Mouse (Mus musculus): ENCODE measurements around the gene Ehbp1l1. TPM values are rescaled to one million over a fixed set of nuclear protein-coding genes. Genes with fewer than 3 reads are reported as not detected.
A peak's percentile ranks its signal among the peaks of the same experiment; 100 is the strongest.

Ehbp1l1 gene
- polyA plus RNA-seq, 1 experiment from 2014 or later = 21.2 TPM

GRCm38 (mm10) chr19:5715793-5716688, 10.1 kb downstream of the Ehbp1l1 start:
- ATAC-seq (ENCODE audit: low FRiP score, low read depth) = 0 out of 2 replicates have a peak, but pooled peaks have one; percentile 18
- H3K9ac ChIP-seq = no peak overlapping the region
- H3K27ac ChIP-seq = no peak overlapping the region
- 0 out of 2 replicates have a peak, but pooled peaks cover 4% of the 10 kb centered on the region for H3K27me3 ChIP-seq
- no peaks in the 10 kb centered on the region for H3K9me3 ChIP-seq
- peak overlapping the region; percentile 31 for H3K4me2 ChIP-seq (replicated peaks)
- peaks cover 33% of the 10 kb centered on the region for H3K4me1 ChIP-seq
- peaks cover 69% of the 10 kb centered on the region for H3K36me3 ChIP-seq
- H3K4me3 ChIP-seq = no peak overlapping the region
- 24% methylated on average over 43 of the region's 43 CpGs for WGBS

GRCm38 (mm10) chr19:5713730-5714129, 12.4 kb downstream of the Ehbp1l1 start:
- peaks cover 33% of the 10 kb centered on the region for H3K4me1 ChIP-seq
- peak overlapping the region; percentile 61; the same call in 1 of the 2 replicates for H3K27ac ChIP-seq
- peaks cover 68% of the 10 kb centered on the region for H3K36me3 ChIP-seq
- H3K9me3 ChIP-seq = no peaks in the 10 kb centered on the region
- H3K4me2 ChIP-seq (replicated peaks) = peak overlapping the region; percentile 30
- H3K27me3 ChIP-seq = 0 out of 2 replicates have a peak, but pooled peaks cover 4% of the 10 kb centered on the region
- H3K9ac ChIP-seq = 0 out of 2 replicates have a peak overlapping the region, but pooled peaks have one; percentile 31
- H3K4me3 ChIP-seq = no peak overlapping the region
- peak; percentile 71 for ATAC-seq (ENCODE audit: low FRiP score, low read depth)
- WGBS = 5% methylated on average over 2 of the region's 2 CpGs

GRCm38 (mm10) chr19:5713255-5713654, 12.9 kb downstream of the Ehbp1l1 start:
- Histone ChIP-seq H3K9ac (0 out of 2 replicates have a peak overlapping the region, but pooled peaks have one; percentile 4), H3K9me3 (no peaks in the 10 kb centered on the region), H3K27ac (peak overlapping the region; percentile 44; the same call in 1 of the 2 replicates), H3K4me1 (peaks cover 33% of the 10 kb centered on the region), H3K27me3 (0 out of 2 replicates have a peak, but pooled peaks cover 4% of the 10 kb centered on the region), H3K4me2 (replicated peaks) (peak overlapping the region; percentile 30), H3K4me3 (no peak overlapping the region), H3K36me3 (peaks cover 68% of the 10 kb centered on the region)
- ATAC-seq (ENCODE audit: low FRiP score, low read depth) = peak; percentile 7
- 67% methylated on average over 5 of the region's 5 CpGs for WGBS

- Histone ChIP-seq H3K9me3 (no peaks in the 10 kb centered on the region), H3K4me3 (no peak overlapping the region), H3K4me1 (peaks cover 29% of the 10 kb centered on the region), H3K36me3 (peaks cover 71% of the 10 kb centered on the region), H3K27me3 (0 out of 2 replicates have a peak, but pooled peaks cover 3% of the 10 kb centered on the region), H3K4me2 (replicated peaks) (no peak overlapping the region), H3K27ac (no peak overlapping the region), H3K9ac (no peak overlapping the region)
- 92% methylated on average over 14 of the region's 14 CpGs for WGBS
- no peak for ATAC-seq (ENCODE audit: low FRiP score, low read depth)
Observed at GRCm38 (mm10) chr19:5711907-5712460, 14.1 kb downstream of the Ehbp1l1 start.

- Histone ChIP-seq H3K9ac (0 out of 2 replicates have a peak overlapping the region, but pooled peaks have one; percentile 15), H3K27ac (no peak overlapping the region), H3K9me3 (no peaks in the 10 kb centered on the region), H3K4me3 (no peak overlapping the region), H3K4me1 (peaks cover 23% of the 10 kb centered on the region), H3K36me3 (peaks cover 75% of the 10 kb centered on the region), H3K4me2 (replicated peaks) (no peak overlapping the region), H3K27me3 (no peaks in the 10 kb centered on the region)
- 29% methylated on average over 3 of the region's 3 CpGs for WGBS
- ATAC-seq (ENCODE audit: low FRiP score, low read depth) = no peak
Observed at GRCm38 (mm10) chr19:5711218-5711617, 14.9 kb downstream of the Ehbp1l1 start.

GRCm38 (mm10) chr19:5710581-5710980, 15.5 kb downstream of the Ehbp1l1 start:
- 83% methylated on average over 8 of the region's 8 CpGs for WGBS
- H3K9ac ChIP-seq = no peak overlapping the region
- no peak for ATAC-seq (ENCODE audit: low FRiP score, low read depth)
- no peaks in the 10 kb centered on the region for H3K9me3 ChIP-seq
- no peak overlapping the region for H3K4me3 ChIP-seq
- no peak overlapping the region for H3K27ac ChIP-seq
- H3K4me1 ChIP-seq = peaks cover 20% of the 10 kb centered on the region
- no peaks in the 10 kb centered on the region for H3K27me3 ChIP-seq
- no peak overlapping the region for H3K4me2 ChIP-seq (replicated peaks)
- peaks cover 72% of the 10 kb centered on the region for H3K36me3 ChIP-seq

GRCm38 (mm10) chr19:5710068-5710467, 16.0 kb downstream of the Ehbp1l1 start:
- peaks cover 24% of the 10 kb centered on the region for H3K4me1 ChIP-seq
- no peak overlapping the region for H3K9ac ChIP-seq
- no peak for ATAC-seq (ENCODE audit: low FRiP score, low read depth)
- WGBS = 93% methylated on average over 6 of the region's 6 CpGs
- H3K9me3 ChIP-seq = no peaks in the 10 kb centered on the region
- peaks cover 68% of the 10 kb centered on the region for H3K36me3 ChIP-seq
- no peak overlapping the region for H3K4me3 ChIP-seq
- no peak overlapping the region for H3K4me2 ChIP-seq (replicated peaks)
- H3K27ac ChIP-seq = no peak overlapping the region
- no peaks in the 10 kb centered on the region for H3K27me3 ChIP-seq

- peak; percentile 69; the same call in 1 of the 2 replicates for ATAC-seq (ENCODE audit: low FRiP score, low read depth)
- H3K9me3 ChIP-seq = no peaks in the 10 kb centered on the region
- peak overlapping the region; percentile 58; the same call in 1 of the 2 replicates for H3K27ac ChIP-seq
- H3K4me3 ChIP-seq = no peak overlapping the region
- H3K27me3 ChIP-seq = no peaks in the 10 kb centered on the region
- no peak overlapping the region for H3K4me2 ChIP-seq (replicated peaks)
- H3K9ac ChIP-seq = peak overlapping the region; percentile 0
- peaks cover 72% of the 10 kb centered on the region for H3K36me3 ChIP-seq
- WGBS = 42% methylated on average over 10 of the region's 10 CpGs
- H3K4me1 ChIP-seq = peaks cover 12% of the 10 kb centered on the region
Observed at GRCm38 (mm10) chr19:5704801-5705571, 21.1 kb downstream of the Ehbp1l1 start.

GRCm38 (mm10) chr19:5704163-5704800, 21.8 kb downstream of the Ehbp1l1 start, which contains the start of gene Kcnk7:
Gene Kcnk7, plus strand, starts transcription at chr19:5704367.
- H3K9ac ChIP-seq = peak within 1 kb of the TSS; percentile 0; the same call in 1 of the 2 replicates
- H3K27ac ChIP-seq = peak within 1 kb of the TSS; percentile 58; the same call in 1 of the 2 replicates
- no peak within 1 kb of the TSS for H3K4me3 ChIP-seq
- no peak within 1 kb of the TSS for H3K4me2 ChIP-seq (replicated peaks)
- H3K4me1 ChIP-seq = peaks cover 12% of the 10 kb centered on the region
- 0 out of 2 replicates have a peak, but pooled peaks have one; percentile 11 for ATAC-seq (ENCODE audit: low FRiP score, low read depth)
- H3K36me3 ChIP-seq = peaks cover 73% of the 10 kb centered on the region
- 73% methylated on average over 17 of the region's 17 CpGs for WGBS
- no peaks in the 10 kb centered on the region for H3K9me3 ChIP-seq
- no peaks in the 10 kb centered on the region for H3K27me3 ChIP-seq

- no peak overlapping the region for H3K27ac ChIP-seq
- H3K27me3 ChIP-seq = no peaks in the 10 kb centered on the region
- H3K9me3 ChIP-seq = no peaks in the 10 kb centered on the region
- WGBS = 17% methylated on average over 41 of the region's 41 CpGs
- 0 out of 2 replicates have a peak overlapping the region, but pooled peaks have one; percentile 19 for H3K4me3 ChIP-seq
- peak overlapping the region; percentile 52 for H3K4me2 ChIP-seq (replicated peaks)
- H3K9ac ChIP-seq = peak overlapping the region; percentile 45; the same call in 1 of the 2 replicates
- H3K36me3 ChIP-seq = peaks cover 97% of the 10 kb centered on the region
- H3K4me1 ChIP-seq = peaks cover 39% of the 10 kb centered on the region
- ATAC-seq (ENCODE audit: low FRiP score, low read depth) = no peak
Observed at GRCm38 (mm10) chr19:5695849-5696462, 30.2 kb downstream of the Ehbp1l1 start.
